Mouse (Mus musculus): ENCODE results near the gene Cbarp.

DNA sequence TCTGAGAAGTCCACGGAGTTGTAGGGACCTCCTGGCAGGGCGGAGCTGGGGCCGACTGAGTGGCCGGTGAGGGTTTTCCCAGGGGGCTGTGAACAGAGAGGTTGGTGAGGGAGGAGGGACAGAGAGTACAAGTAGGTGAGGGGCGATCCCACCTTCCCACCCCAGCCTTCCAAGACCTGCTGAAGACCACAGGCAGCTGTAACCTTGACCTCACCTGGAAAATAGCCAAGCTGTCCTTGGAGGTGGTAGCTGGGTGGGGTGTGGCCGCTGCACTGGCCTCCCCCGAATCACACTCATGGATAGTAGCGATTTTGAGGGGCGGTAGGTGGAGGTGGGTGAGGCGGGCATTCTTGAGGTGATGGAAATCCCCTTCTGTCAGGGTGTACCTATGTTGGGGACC is 5.5 kb downstream of the Cbarp start:
- TF ChIP-seq POLR2A (IDR thresholded peaks at IDR 0.05; ENCODE audit: extremely low read depth, insufficient read depth, low read length), result no peak
- TF ChIP-seq CTCF (IDR thresholded peaks at IDR 0.05; ENCODE audit: extremely low read depth, insufficient read depth, low read length), result no peak
